Mouse (Mus musculus) kidney, postnatal 10 days (tissue): ENCODE data around the gene Mcu.

Experiments
- DNase-seq: peaks from one replicate; pipeline ENCODE4 v3.0.0; 2021; ENCODE audit warnings: mixed read lengths

Gene Mcu

GRCm38 (mm10) chr10:59424453-59424852, 192.0 kb downstream of the Mcu start:
- DNase-seq = peak; percentile 52

GRCm38 (mm10) chr10:59419516-59419915, 197.0 kb downstream of the Mcu start:
- DNase-seq = no peak

GRCm38 (mm10) chr10:59416623-59417022, 199.9 kb downstream of the Mcu start:
- no peak for DNase-seq

- no peak for DNase-seq
Observed at GRCm38 (mm10) chr10:59413711-59414110, 202.8 kb downstream of the Mcu start.

- no peak for DNase-seq
Observed at GRCm38 (mm10) chr10:59410264-59410663, 206.2 kb downstream of the Mcu start.

- no peak for DNase-seq
Observed at GRCm38 (mm10) chr10:59408499-59408898, 208.0 kb downstream of the Mcu start.

- no peak for DNase-seq
Observed at GRCm38 (mm10) chr10:59403793-59404149, 212.7 kb downstream of the Mcu start.

- DNase-seq = no peak
Observed at GRCm38 (mm10) chr10:59402899-59403792, 213.3 kb downstream of the Mcu start, which contains the start of gene Pla2g12b. Gene Pla2g12b (plus strand): TSS chr10:59403660.
